Mouse (Mus musculus) natural killer cell, adult 2 months (primary cell): Measurements from ENCODE around the gene Ptpn23.
"Not testable (repeated sequence)": the region's sequence is repeated elsewhere in the genome, so short reads cannot be mapped to it uniquely, and the experiment has no call there.

Experiments used
- DNase-seq, 2 experiments: peaks; one replicate each; pipeline ENCODE4 v3.0.0; 2022; ENCODE audit warnings: low spot score in 2 of 2

Gene Ptpn23

DNA sequence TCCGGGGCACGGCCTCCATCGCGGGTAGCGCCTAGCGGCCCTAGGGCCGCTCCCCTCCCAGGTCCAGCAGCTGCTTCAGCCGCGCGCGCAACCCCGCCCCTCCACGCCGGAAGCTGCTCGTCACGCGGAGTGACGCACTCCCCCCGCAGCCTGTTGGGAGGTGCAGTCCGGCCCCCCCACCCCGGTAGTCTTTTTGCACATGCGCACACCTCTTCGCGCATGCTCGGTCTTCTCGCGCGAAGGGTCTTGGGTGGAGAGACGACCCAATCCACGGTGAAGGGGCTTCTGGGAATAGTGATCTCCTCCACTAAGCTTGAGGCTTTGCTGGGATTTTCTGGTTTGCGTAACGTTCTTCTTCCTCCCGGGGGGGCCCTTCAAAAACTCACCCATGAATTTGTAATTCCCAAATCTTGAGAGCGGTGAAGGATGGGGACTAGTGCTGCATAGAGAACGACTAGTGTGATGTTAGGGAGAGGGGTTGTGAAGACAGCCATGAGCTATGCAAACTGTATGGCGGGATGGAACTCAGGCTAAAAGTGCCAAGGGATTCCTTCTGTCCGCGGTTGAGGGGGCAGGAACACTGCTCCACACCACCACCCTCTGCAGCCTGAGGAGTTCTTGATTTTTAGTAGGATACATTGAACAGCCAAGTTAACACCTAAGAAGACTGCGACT, at the start of gene Ptpn23:
Gene Ptpn23, minus strand, starts transcription at position 115 of the 675 bp plus-strand sequence.
- peak; percentile 95 to 96 for DNase-seq

DNA sequence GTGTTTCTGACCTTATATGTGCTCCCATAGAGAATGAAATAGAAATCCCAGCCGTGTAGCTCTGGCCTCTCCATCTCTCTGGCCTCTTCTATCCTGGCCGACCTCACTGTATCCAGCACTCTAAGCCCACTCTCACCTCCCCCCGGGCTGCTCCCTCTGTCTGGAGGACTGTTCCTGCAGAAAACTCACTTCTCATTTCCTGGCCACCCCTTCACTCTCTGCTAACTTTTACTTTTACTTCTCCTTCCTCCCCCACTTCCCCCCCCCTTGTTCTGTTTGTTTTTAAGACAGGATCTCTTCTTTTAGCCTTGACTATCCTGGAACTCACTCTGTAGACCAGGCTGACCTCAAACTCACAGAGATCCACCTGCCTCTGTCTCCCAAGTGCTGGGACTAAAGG, 44.5 kb upstream of the Ptpn23 start:
- no peak for DNase-seq

DNA sequence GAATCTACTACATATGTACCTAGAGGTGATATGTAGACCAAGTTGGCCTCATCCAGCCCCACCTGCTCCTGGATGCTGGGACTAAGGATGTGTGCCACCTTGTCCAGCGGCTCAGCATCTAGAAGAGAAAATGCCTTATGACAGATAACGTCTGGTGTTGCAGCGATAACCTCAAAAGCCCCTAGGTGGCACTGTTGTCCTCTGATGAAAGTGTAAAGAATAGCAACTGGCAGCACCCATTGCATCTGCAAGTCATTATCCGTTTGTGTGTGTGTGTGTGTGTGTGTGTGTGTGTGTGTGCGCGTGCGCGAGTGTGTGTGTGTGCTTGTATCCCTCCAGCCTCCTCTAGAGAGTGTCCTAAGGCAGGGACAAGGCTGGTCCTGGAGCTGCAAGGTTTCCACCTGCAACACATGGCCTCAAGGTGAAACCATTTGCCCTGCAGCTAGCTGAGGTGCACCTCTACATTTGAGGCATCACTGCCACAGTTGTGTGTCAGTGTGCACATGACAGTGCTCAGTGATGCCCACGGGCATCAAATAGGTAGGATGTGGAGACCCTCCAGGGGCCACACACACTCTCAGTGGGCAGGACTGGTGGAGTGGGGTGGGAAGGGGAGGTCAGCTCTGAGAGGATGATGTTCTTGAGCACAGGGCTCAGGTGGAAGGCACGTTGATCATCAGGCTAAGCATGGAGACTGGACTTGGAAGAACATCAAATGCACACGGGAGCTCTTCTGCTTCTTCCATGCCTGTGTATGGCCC, 41.0 kb upstream of the Ptpn23 start:
- peak; percentile 66 to 77 for DNase-seq

DNA sequence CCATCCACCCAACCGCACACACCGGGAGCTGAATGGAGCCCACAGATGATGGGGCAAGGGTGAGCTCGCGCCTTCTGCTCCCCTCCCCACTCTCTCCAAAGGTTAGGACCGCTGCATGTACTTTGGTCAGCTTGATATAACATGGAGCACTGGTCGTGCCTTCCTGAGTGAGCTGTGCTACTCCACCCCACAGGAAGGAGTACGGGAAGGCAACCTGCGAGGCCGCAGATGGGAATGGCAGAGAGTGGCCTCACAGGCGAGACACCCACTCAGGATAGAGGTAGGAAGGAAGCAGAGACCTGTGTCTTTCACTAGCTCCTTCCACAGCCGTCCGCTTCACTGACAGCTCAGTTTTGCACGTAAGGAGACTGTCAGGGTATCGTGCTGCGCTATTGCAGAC, 40.3 kb upstream of the Ptpn23 start:
- no peak for DNase-seq

DNA sequence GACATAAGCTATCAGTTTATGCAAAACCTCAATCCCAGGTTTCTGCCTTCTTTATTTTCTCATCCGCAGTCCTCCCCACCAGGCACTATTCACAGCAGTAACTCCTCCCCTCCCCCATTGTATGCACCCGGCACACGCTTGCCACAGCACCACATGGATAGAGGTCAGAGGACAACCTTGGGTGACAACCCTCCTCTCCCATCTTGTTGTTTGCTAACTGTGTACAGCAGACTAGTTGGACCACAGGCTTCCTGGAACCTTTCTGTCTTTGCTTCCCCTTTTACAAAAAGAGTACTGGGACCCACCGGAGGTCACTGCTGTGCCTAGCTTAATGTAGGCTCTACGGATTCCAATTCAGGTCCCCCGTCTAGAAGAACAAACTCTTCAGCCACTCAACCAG, 32.5 kb upstream of the Ptpn23 start:
- DNase-seq = no peak

DNA sequence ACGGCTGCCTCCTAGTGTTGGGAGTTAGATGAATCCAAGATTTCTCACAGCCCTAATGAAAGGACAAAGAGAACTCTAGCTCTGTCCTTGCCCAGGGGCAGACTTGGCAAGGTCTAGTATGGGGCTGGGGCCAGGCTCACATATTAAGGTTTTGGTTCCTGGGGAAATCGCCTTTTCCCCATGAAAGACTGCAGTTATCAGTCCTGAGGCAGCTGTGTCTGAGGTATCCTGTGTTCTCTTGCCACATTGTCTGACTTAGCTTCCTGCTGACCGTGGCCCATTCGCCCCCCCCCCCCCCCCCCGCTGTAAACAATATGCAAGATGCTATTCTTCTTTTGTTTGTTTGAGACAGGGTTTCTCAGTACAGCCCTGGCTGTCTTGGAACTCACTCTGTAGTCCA, 32.0 kb upstream of the Ptpn23 start:
- no peak for DNase-seq

DNA sequence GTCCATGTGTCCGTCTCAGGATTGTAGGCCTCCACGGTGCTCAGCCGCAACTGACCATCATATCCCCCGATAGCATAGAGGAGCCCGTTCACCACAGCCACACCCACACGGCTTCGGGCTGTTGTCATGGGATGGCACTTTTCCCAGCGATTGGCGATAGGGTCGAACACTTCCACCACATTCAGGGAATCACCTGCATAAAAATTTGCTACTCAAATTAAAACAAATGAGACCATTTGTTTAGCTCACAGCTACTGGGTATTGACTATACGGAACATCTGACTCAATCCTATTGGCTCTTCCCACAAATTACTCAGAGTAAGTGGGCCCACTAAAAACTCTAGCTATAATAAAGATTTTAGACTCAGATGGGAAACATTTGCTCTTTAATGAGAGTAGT, 28.0 kb upstream of the Ptpn23 start:
- DNase-seq = no peak

DNA sequence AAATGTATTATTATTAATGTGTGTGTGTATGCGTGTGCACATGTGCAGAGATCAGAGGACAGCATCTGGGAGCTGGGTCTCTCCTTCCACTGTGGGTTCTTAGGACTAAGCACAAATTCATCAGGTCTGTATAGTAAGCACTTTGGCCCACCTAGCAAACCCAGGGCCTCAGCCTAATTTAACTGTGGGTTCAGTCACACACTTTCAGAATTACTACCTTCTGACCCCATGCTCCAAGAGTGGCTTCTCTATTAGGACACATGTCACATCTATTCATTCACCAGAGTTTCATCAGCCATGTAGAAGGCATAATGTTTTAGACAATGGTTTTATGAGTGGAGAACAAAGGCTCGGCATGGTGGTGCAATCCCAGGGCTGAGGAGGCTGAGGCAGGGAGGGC, 25.0 kb upstream of the Ptpn23 start:
- no peak for DNase-seq

DNA sequence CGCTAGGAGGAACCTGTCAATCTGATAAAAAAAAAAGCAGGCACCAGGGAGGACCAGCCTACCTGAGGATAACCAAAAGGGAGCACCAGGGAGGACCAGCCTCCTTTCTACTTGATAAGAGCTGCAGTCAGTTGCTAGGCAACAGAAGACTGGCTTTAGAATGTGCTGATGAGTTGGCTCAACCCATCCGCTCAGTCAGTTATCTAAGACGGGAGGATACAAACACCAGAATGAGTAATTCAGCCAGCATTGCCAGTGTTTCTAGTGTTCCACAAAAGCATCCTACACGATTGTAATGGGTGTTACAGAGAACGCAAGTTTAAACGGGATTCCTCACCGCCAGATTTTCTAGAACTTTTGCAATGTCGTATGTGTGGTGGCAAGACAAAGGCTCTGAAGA, 23.2 kb upstream of the Ptpn23 start:
- DNase-seq = no peak

DNA sequence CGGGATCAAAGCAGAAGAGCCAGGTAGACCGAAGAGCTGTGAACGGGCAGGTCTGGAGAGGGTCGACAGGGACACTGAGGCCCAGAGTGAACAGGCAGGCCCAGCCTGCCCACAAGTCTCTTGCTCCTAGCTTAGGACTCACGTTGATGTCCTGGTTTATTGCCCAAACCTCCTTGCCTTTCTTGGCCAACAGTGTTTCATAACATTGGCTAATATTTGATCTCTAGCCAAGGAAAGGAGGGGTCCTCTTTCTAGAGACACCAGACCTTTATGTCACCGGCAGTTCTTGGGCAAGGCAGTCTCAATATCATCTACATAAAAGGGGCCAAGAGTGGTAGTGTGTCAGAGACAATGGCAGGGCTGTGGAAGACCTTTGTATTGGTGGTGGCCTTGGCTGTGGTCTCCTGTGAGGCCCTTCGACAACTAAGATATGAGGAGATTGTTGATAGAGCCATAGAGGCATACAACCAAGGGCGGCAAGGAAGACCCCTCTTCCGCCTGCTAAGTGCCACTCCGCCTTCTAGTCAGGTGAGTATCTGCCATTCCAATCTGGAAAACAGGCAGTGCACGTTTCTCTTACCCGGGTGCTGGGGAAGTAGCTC, 11.6 kb upstream of the Ptpn23 start, which contains the start of gene Ngp:
Gene Ngp, plus strand, starts transcription at position 237 of the 602 bp plus-strand sequence.
- no peak for DNase-seq

DNA sequence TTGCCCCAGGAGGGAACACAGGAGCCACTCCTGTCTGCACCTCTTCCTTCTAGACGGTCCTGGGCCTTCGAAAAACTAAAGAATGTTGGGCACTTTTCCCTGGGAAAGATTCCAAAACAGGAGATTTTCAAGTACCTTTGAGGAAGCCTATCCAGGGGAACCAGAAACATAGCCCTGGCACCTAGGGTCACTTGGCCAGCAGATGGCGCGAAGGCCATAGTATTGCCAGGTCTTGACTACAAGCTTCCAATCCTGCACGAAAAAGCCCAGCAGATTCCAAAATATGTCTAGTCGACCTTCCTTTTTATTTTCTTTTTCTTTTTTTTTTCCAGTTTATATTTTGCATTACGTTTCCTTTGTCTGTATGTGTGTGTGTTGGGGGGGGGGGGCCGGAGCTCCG, 5.8 kb upstream of the Ptpn23 start:
- no peak for DNase-seq

DNA sequence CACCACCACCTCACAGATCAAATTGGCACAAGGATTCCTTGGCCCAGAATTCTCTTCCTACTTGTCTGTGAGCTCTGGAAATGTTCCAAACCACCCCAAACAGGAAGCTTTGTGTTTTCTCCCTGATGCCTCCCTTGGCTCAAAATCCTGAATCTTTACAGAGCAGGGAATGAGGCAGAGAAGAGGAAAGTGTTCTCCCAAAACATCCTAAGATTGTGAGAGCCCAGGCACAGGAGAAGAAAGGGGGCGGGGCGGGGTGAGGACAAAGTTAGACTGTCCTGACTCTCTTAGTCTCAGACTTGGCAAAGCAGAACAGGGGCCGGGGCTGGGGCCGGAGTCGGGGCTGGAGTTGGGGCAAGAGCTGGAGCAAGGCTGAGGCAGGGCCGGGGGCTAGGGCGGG, 4.9 kb upstream of the Ptpn23 start:
- DNase-seq = no peak

DNA sequence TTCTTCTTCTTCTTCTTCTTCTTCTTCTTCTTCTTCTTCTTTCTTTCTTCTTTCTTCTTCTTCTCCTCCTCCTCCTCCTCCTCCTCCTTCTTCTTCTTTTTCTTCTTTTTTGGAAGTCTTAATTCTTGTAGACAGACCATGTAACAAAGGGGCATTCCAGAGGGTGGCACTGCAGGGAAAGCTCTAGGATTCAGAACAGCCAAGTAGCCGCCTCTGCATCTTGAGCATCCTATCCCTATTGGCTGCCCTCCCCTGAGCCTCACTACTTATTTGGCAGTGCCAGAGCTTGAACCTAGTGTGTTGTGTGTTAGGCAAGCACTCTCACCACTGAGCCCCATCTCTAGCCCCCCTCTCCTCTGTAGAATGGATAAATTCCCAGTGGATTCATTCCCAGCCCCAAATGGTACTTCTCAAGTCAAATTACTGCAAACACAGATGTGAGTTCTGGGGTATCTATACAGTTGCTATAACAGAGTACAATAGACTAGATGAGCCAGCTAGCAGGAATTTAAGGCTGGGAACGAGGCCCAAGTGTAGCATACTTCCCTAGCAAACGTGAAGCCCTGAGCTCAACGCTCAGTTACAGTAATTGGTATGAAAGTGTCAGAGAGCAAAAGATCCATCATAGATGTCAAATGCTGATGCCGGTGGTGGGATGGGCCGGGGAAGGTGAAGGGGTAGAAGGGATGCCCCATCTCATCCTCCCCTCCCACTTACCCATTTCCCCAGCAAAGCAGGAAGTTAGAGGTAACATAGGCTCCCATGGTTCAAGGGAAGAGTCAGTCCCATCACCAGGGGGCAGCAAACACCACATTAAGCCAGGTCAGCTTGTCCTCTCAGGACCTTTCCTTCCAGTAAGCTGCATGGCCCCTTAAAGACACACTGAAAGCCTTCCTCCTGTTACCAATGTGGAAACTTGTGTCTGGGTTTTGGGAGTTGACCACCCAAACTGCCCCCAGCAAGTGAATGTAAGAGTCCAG, 3.2 kb upstream of the Ptpn23 start:
- DNase-seq = peak; percentile 78 to 86

DNA sequence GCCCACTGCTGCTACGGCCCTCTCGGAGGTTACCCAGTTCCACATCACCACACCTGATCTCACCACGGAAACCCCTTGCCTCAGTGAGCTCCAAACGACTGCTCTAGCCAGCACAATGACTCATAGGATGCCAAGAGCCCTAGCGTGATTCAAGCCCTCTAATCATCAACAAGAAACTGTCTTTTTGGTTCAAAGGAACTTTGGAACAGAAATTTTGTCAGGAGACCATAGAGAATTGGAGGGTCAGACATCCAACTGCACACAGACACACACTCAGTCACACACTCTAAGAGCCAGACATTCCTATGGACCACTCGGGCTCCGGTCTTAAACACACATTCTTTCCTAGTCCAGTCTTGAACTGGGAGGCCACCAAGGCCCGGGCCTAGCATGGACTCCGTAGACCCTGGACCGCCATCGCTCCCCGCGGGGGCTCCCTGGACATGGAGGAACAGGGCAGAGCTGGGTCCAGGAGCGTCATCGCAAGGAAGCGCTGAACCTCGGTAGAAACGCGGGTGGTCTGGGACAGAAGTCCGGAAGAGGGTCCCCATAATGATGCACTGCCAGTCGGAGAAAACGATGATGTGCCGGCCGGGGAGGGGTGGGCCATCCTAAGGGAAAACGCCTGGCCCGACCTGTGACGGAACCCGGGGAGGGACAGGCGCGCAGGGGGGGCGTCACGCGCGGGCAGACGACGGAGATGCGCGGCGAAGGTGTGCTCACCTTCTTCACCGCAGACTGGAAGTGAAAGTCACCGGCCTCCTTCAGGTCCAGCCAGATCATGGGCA, 508 bp downstream of the Ptpn23 start:
- DNase-seq = peak; percentile 34 to 65

DNA sequence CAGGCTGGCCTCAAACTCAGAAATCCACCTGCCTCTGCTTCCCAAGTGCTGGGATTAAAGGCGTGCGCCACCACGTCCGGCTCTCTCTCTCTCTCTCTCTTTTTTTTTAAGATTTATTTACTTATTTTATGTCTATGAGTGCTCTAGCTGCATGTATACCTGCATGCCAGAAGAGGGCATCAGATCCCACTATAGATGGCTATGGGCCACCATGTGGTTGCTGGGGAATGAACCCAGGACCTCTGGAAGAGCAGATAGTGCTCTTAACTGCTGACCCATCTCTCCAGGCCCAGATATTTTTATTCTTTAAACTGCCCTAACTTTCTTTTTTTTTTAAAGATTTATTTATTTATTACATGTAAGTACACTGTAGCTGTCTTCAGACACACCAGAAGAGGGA, 4.8 kb downstream of the Ptpn23 start:
- DNase-seq = not testable (repeated sequence)

DNA sequence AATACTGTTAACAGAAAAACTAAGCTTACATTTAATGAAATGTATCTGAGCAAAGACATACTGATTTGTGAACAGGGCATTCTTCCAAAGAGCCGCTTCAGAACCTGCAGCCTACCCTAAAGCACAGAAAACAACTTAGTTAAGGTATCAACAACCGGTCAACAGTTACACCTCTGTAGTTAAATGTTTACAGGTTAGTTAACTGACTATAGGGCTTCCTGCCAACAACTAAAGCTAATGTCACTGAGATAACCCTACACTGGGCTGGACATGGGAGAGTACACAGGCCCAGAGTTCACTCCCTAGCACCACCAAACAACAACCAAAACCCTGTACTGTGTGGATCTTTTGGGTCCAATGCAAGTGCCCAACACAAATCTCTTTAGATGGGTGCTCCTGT, 5.3 kb downstream of the Ptpn23 start:
- DNase-seq = no peak

DNA sequence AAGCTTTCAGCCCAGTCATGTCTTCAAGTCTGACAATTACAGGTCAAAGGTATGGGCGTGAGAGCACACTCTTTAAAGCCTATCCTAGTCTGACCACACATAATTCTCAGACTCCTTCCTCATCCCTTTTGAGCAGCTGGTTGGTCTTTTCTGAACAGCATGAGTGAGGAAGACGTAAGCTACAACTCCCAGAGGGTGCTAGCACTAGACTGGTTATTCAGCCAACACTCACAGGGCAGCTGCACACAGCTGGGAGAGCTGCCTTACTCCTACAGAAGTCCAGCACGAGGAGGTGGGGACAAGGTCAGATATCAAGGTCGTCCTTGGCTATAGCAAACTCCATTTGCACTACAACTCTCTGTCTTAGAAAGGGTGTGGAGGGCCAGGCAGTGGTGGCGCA, 7.4 kb downstream of the Ptpn23 start:
- no peak for DNase-seq

DNA sequence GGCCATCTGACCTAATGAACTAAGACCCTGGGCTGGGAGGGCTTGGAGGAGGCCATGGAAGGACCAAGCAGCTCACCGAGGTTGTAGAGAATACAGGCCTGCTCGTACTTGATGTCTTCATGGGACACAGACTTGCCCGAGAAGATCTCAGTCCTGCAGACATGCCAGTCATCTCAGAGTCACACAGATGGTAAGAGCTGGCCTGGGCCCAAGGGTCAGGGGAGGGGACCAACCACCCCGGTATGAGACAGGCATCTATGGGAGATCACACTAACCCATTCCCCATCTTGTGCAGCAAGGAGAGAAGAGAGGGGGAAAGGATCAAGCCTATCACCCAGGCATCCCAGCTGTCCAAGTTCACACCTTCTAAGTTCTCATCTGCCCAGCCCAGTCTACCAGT, 14.7 kb downstream of the Ptpn23 start:
- DNase-seq = no peak

DNA sequence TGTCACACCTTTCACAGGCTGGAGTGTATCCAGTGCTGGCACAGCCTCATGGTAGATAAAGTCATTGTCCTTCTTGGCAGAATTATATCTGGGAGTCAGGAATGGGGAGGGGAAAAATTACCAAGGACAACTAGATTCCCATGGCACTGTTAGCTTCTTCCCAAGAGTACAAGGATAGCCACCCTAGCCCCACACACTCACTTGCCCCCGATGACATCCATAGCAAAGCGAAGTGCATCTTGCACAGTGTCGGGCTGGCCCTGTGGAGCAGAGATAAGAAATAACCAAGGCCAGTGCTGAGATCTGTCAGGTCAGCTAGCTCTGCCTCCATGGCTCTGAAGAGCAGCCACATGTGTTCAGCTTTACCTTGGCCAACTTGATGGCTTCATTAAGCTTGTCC, 17.2 kb downstream of the Ptpn23 start:
- DNase-seq = no peak

DNA sequence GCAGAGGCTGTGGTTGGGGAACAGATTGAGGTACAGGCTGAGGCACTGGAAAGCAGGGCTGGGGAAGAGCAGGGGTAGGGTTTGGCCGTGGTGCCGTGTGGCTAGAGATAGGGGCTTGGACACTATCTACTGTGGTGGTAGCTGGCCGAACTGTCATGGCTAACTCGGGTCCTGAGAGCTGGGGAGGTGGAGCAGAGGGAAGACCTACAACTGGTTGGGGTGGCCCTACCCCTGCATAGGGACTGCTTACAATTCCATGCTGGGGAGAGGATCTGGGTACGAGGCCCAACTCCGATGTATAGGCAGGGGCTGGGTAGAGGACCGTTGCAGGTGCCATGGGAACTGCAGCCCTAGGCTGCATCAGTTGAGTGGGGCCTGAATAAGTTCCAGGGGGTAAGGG, 20.0 kb downstream of the Ptpn23 start:
- DNase-seq = no peak

DNA sequence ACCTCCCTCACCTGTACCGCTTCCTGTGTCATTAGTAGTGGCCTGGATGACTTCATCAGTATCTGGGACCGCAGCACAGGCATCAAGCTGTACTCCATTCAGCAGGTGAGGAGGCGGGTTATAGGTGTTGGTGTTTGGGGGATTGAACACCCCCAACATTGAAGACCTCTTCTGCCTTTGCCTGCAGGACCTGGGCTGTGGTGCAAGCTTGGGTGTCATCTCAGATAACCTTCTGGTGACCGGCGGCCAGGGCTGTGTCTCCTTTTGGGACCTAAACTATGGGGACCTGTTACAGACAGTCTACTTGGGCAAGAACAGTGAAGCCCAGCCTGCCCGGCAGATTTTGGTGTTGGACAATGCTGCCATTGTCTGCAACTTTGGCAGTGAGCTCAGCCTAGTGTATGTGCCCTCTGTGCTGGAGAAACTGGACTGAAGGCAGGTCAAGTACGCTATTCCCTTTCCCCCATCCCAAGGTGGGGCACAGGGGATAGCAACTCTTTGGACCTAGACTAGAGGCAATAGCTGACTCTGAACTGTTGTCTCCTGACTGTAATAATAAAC, 23.6 kb downstream of the Ptpn23 start:
- no peak for DNase-seq
